Mouse (Mus musculus): ENCODE measurements around the gene Proca1.

The Proca1 gene

DNA sequence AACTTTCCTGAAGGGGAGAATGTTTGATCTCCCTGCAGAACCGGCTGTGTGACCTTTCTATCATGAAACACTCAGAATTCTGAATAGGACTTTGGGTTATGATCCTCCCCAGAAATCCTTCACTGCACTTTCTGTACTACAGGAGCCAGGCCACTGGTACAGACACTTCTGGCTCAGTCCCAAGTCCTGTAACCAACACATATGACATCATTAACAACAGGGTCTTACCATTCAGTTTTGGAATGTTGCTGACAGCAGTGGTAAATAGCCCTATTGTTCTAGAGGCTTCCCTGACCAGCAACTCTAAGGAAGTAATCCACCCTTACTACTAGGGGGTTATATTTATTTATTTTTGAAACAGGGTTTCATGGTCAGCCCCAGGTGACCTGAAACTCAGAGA lies at the start of gene Proca1:
Proca1 (plus strand) TSS at position 280 of the 400 bp plus-strand sequence.
- no peak for DNase-seq

DNA sequence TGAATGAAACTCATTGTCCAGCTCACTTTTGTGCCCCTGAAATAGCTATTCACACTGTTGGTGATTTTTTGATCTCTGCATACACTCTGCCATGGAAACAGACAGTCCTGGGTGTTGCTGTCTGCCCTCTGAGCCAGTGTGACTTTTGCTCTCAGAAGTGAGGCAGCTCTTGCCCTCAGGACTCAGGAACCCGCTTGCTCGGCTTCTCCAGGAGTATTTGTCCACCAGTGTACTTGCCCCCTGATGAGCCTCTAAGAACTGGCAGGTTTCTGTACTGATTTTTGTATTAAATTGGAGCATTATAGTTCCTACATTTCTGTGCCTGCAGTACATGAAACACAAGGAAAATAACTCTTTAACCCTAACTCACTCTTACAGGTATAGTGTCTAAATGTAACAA lies 49.7 kb upstream of the Proca1 start:
- no peak for DNase-seq

DNA sequence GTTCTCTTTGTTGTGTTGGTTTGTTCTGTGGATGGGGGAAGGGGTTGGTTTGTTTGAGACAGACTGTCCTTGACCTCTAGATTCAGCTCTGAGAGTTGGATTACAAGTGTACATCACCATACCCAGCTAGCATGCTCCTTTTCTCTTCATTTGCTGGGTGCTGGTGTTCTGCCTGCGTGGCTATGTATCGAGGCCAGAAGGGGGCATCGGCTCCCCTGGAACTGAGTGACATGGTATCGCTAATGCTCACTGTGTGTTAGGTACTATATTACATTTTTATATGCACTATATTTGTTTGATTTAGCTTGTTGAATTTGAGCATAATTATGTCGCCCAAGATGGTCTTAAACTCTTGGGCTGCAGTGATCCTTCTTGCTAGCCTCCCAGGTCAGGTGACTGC lies 47.0 kb upstream of the Proca1 start:
- DNase-seq: no peak

DNA sequence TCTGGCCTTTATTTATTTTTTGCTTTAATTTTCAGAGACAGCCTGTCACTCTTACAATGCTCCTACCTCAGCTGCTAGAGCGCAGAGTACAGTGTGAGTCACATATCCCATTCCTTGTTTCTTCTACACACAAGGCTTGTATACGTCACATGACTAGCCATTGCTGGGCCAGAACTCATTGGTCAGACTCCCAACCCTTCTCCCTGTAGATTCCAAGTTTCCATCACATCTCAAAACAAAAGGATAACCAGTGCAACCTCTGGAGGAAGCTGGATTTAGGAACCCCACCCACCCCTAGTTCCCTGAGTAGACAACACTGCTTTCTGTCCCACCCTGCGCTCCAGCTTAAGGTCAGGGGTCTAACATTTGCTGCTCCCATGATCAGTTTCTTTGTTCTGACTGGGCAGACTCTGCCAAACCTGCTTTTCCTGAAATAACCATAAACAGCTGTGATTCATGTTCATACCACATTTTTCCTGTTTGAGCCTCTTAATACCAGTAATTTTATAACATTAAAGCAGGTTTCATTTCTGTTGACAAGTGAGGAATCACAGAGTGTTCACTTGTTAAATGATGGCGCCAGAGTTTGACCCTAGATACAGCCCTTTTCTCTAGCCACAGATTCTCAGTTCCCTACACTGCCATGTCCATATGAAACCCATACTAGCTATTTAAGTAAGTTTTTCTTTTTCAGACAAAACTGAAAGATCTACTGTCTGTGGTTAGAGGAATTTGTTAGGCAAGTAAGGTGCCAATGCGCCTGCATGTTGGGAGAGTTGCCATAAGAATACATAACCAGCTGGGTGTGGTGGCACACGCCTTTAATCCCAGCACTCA lies 46.3 kb upstream of the Proca1 start:
- DNase-seq: no peak

DNA sequence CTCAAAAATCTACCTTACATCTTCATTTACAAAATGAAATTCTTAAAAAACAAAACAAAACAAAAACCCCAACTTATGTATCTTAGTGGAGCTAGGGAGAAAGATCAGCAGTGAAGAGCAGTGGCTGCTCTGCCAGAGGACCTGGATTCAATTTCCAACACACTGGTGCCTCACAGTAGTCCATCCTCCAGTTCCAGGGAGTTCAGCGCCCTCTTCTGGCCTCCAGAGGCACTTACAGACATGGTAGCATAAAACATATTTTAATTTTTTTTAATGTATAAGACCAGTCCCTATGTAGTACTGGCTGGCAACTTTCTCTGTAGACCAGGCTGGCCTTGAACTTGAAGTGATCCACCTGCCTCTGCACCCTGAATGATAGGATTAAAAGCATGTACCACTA lies 42.0 kb upstream of the Proca1 start:
- peak; percentile 51 to 61 for DNase-seq

- DNase-seq: peak; percentile 55 to 56
These were observed 40.6 kb upstream of the Proca1 start for GRCm38 (mm10) chr11:78152299-78153231.

DNA sequence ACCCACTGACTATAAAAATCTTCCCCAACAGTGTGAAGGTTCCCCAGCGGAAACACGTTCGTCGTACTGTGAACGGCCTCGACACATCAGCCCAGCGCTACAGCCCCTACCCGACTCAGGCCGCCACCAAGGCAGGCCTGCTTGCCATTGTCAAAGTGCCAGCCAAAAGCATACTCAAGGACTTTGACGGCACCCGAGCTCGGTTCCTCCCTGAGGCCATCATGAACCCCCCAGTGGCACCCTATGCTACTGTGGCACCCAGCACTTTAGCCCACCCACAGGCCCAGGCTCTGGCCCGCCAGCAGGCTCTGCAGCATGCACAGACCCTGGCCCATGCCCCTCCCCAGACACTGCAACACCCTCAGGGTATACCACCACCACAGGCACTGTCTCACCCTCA lies 39.4 kb upstream of the Proca1 start:
- peak in 1 of 2 experiments; percentile 12 for DNase-seq

GRCm38 (mm10) chr11:78155674-78156073 lies 37.5 kb upstream of the Proca1 start:
- no peak for DNase-seq

- no peak for DNase-seq
These were observed 37.0 kb upstream of the Proca1 start for GRCm38 (mm10) chr11:78156156-78156699.

- peak; percentile 75 to 86 for DNase-seq
These were observed 34.1 kb upstream of the Proca1 start for GRCm38 (mm10) chr11:78159096-78159495.

DNA sequence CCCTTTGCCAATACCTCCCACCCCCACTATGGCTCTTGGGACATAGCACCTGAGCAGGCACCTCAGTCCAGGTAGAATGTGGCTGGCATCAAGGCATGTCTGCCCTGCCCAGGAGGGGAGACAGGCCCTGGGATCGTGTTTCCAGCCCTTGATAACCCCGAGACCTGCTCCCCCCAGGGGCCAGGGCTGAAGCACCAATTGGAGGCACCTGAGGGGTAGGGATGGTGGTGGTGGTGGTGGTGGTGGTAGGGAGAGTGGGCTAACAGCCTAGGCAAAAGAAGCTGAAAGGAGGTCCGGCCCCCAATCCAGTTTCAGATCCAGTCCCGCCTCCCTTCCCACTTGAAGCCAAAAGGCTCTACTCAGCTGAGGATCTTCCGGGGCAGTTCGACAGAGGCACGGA lies 33.6 kb upstream of the Proca1 start:
- DNase-seq: no peak

GRCm38 (mm10) chr11:78160171-78160570 lies 33.0 kb upstream of the Proca1 start:
- DNase-seq: no peak

- DNase-seq: no peak
These were observed 32.5 kb upstream of the Proca1 start for GRCm38 (mm10) chr11:78160675-78161074.

GRCm38 (mm10) chr11:78161169-78161568 lies 32.0 kb upstream of the Proca1 start:
- DNase-seq: no peak

GRCm38 (mm10) chr11:78161968-78162367 lies 31.2 kb upstream of the Proca1 start:
- no peak for DNase-seq

DNA sequence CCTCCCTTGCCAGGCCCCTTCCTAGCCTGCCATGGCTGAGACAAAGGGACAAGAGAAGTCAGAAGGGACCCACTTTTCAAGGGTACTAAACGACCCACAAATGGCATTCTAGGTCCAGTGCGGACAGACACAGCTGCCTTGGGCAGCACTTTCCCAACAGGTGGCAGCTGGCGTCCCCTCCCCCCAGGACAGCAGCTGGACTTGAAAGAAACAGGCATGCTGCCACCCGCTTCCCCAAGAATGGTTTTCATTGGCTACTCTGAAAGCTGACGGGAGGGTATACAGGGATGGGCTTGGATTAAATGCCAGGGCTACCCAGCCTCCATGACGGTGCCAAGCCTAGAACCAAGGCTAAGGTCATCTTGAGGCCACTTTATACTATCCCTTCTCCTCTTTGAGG lies 30.7 kb upstream of the Proca1 start:
- DNase-seq: peak; percentile 58 to 68

- DNase-seq: peak in 1 of 2 experiments; percentile 54
These were observed 30.1 kb upstream of the Proca1 start for GRCm38 (mm10) chr11:78163045-78163444.

GRCm38 (mm10) chr11:78163681-78164603 lies 29.2 kb upstream of the Proca1 start:
- DNase-seq: peak; percentile 80 to 87

DNA sequence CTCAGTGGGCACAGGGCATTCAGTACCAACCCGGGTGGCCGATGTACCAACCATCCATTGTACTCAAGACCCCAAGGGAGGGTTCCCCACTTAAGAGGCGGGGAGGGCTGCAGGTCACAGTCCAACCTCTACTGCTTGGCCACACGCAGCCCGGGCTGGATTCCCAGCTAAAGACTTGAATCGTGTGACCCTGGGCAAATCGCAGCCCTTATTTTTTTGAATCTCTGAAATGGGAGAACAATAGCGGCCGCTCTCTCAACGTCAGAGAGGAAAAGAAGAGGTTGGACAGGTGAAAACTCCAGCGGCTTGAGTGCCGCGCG lies 28.6 kb upstream of the Proca1 start:
- peak in 1 of 2 experiments; percentile 62 for DNase-seq

DNA sequence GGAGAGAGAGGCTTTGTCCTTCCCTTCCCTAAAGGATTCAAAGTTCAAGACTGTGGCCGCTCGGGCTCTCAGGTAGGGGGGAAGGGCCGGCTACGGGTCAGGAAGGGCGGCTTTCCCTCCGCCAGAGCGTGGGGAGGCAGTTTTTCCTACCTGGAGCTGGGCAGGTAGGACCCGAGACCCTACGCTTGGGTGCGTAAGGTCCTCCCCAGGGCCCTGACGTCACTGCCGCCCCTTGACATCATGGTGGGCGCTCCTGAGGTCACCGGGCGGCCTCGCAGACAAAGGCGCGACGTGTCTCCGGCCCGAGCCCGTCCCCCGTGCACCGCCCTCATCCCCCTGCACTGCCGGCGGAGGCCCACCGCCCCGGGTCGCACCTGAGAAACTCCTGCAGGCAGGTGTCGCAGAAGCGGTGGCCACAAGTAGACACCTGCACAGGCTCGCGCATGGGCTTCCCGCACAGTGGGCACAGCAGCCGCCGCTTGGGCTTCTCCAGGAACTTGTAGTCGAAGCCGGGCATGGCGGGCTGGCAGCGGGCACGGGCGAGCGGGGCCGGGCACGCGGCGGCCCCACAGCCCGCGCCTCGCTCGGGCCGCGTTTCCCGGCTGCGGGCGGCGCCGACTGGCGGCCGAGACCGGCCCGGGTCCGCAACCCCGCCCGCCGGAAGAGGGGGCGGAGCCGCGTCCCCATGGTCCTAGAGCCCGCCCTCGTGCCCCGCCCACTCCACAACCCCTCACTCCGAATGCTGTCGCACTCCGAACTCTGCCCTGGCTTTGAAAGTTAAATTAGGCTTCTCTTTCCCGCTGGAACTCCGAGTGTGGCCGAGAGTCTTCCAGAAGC lies 28.1 kb upstream of the Proca1 start, which contains the start of gene Traf4:
Traf4 (minus strand) TSS at position 666 of the 837 bp plus-strand sequence.
- DNase-seq: peak; percentile 93 to 95

- DNase-seq: peak; percentile 77 to 86
These were observed 27.5 kb upstream of the Proca1 start for GRCm38 (mm10) chr11:78165761-78166109.
